Mouse (Mus musculus) spleen, adult 2 months (tissue): Measurements from ENCODE around the gene Anpep. TPM values are rescaled to one million over a fixed set of nuclear protein-coding genes. Genes with fewer than 3 reads are reported as not detected.

Experiments used
- DNase-seq, 2 experiments: peaks; one replicate each; pipeline versions ENCODE4 v3.0.0 to v3.0.0-alpha.2; 2012 to 2021; ENCODE audit warnings: low spot score in 2 of 2, low read depth in 1 of 2
- H3K27ac ChIP-seq: fragments of 200-500 bp; 2 replicates; pipeline ENCODE4 v1.5.1; 2012; ENCODE audit warnings: low read length, inconsistent platforms; ENCODE audit not compliant: insufficient read depth
- H3K27me3 ChIP-seq: fragments of 200-500 bp; 2 replicates; pipeline ENCODE4 v1.6.1; 2012; ENCODE audit warnings: mild to moderate bottlenecking, moderate library complexity, low read length, inconsistent platforms; ENCODE audit not compliant: control insufficient read depth, insufficient read depth
- H3K36me3 ChIP-seq: fragments of 200-500 bp; 2 replicates; pipeline ENCODE4 v1.6.1; 2012; ENCODE audit warnings: mild to moderate bottlenecking, low read length, inconsistent platforms; ENCODE audit not compliant: control insufficient read depth, insufficient read depth
- H3K4me1 ChIP-seq: fragments of 200-500 bp; 2 replicates; pipeline ENCODE4 v1.6.1; 2011; ENCODE audit warnings: inconsistent platforms; ENCODE audit not compliant: control insufficient read depth, insufficient read depth, insufficient read length
- H3K4me3 ChIP-seq: fragments of 200-500 bp; 2 replicates; pipeline ENCODE4 v1.5.1; 2011; ENCODE audit warnings: mild to moderate bottlenecking, inconsistent platforms; ENCODE audit not compliant: insufficient read depth, insufficient read length; ENCODE audit errors: extremely low read depth
- CTCF ChIP-seq: fragments of 200-500 bp; IDR thresholded peaks from 2 replicates; pipeline ENCODE4 v1.5.1; 2011; ENCODE audit warnings: mild to moderate bottlenecking, inconsistent platforms; ENCODE audit not compliant: insufficient read depth, insufficient read length, insufficient replicate concordance; ENCODE audit errors: extremely low read depth
- POLR2A ChIP-seq: fragments of 200-500 bp; IDR thresholded peaks from 2 replicates; pipeline ENCODE4 v1.6.1; 2011; ENCODE audit warnings: low read depth, low read length, inconsistent platforms
- WGBS: fragments of 180-500 bp; shearing (Covaris S2); methylation state at CpG from one replicate; pipeline ENCODE4 v1.1.7; 2018; 5-methylcytosine and 5-hydroxymethylcytosine counted together
- polyA plus RNA-seq: library from polyadenylated mRNA; depleted of rRNA; stranded (reverse); fragments of >200 nt; gene quantifications from 2 replicates; pipeline ENCODE4 v1.2.3, GENCODE M21; 2012

Anpep gene
- polyA plus RNA-seq, 1 experiment = 25.7 TPM

DNA sequence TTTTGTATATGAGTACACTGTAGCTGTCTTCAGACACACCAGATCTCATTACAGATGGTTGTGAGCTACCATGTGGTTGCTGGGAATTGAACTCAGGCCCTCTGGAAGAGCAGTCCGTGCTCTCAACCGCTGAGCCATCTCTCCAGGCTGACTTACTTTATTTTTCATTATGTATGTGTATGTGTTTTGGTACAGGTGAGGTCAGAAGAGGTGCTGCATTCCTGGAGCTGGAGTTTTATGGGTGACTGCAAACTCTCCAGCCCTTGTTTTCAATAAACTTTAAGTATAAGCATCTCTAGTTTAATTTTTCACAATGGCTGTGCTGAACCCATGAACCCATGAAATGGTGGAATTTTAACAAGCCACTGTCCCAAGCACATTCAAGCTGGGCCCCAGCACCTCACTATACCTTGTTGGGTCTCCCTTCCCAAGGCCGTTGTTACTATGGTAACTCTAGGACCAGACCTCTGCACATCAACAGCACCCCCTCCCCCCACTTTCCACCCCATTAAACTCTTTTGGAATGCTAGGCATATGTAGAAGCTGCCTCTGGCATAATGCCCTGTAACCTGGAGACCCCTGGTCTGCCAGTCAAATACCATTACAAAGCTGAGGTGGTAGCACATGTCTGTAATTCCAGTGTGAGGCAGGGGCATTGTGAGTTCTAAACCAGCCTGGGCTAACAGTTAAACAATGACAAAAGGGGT lies 5.6 kb upstream of the Anpep start:
- WGBS = 89% methylated on average over 3 of the region's 3 CpGs
- no peak for TF ChIP-seq CTCF
- TF ChIP-seq POLR2A = no peak
- H3K27me3 ChIP-seq = no peaks in the 10 kb centered on the region

DNA sequence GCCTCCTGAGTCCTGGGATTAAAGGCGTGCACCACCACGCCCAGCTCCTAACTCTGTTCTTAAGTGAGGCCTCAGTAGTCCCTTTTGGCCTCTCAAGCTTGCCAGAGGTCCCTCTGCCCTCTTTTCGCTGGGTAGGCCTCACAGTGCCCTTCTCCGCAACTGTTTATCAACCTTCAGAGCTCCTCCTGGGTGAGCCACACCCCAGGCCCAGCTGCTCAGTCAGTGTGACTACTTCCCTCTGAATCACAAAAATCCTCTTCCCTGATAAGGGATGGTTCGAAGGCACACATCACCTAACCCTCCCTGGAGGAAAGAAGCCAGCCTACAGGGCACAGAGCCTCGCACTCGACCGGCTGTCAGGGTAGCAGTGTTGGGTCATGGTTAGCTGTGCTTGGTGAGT lies 935 bp upstream of the Anpep start:
- TF ChIP-seq POLR2A (no peak), CTCF (no peak)

More for the DNA sequence above, 5.6 kb upstream of the Anpep start:
- no peak for DNase-seq
- H3K4me1 ChIP-seq = no peaks in the 10 kb centered on the region
- no peaks in the 10 kb centered on the region for H3K36me3 ChIP-seq
- H3K4me3 ChIP-seq = no peak overlapping the region
- H3K27ac ChIP-seq = no peak overlapping the region

DNA sequence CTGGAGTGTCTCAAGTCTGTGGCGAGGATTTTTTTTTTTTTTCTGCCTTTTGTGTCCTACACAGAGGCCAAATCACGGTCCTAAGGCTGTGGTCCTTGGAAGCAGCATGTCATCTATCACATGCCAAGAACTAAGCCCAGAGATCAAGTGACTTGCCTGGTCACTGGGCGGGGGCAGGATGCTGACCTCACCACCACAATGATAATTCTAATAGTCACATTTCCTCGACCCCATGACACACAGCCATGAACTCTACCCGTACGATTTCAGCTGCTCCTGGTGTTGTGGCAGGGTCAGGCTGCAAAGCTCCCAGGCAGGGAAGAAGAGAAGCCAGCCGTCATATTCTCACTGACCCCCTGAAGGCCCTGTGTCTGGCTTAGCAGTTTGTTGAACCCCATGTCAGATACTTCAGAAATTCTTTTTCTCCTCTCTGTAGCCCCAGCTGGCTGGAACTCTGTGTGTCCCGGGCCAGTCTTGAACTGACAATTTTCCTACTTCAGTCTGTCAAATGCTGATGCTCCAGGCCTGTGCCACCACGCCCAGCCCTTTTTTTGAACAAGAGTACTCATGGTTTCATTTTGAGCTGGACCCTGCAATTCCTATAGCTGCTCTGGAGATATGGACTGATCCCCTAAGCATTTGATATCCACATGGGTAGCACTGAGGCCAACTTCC lies 1.8 kb downstream of the Anpep start:
- Histone ChIP-seq H3K27ac (no peak overlapping the region), H3K27me3 (no peaks in the 10 kb centered on the region)
- whole genome bisulfite sequencing = 68% methylated on average over 9 of the region's 9 CpGs

More for the DNA sequence above, 935 bp upstream of the Anpep start:
- Histone ChIP-seq H3K4me3 (no peak overlapping the region), H3K27me3 (no peaks in the 10 kb centered on the region), H3K36me3 (no peaks in the 10 kb centered on the region), H3K27ac (no peak overlapping the region), H3K4me1 (no peaks in the 10 kb centered on the region)
- WGBS = 84% methylated on average over 8 of the region's 8 CpGs
- no peak for DNase-seq

DNA sequence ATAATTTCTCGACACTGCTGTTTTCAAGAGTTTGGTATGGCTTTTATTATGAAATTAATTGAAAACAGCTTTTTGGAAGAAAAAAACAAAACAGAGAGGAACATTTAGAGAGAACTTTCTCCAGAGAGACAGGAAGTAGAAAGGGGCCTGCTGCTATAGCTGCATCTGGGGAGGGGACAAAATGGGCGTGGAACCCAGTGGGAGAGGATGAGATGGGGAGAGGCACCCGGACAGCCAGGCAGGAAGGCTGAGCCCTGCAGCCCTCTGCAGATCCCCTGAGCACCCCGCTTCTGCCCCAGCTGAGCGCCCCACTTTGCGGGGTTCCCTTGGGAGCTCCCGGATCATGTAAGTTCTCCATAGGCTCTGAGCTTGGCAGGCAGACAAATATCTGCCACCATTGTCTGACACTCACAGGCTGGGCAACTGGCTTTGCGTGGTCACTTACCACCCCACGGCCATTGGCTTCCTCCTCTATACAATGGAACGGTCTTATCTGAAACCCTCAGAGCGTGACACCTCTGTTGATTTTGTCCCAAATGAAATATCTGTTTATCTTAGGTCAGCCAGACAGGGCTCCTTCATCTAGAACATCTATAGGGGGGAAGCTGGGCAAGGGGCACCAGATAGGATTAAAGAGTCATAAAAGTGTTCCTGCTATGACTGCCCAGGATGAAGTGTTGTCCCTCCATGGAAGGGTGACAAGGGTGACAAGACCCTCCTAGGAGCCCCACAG lies 2.5 kb downstream of the Anpep start:
- no peaks in the 10 kb centered on the region for H3K36me3 ChIP-seq
- no peaks in the 10 kb centered on the region for H3K4me1 ChIP-seq
- no peak for TF ChIP-seq CTCF
- no peak for TF ChIP-seq POLR2A
- DNase-seq = no peak
- no peak overlapping the region for H3K27ac ChIP-seq
- no peak overlapping the region for H3K4me3 ChIP-seq
- 41% methylated on average over 11 of the region's 11 CpGs for WGBS
- H3K27me3 ChIP-seq = no peaks in the 10 kb centered on the region

More for the DNA sequence above, 1.8 kb downstream of the Anpep start:
- Histone ChIP-seq H3K4me1 (no peaks in the 10 kb centered on the region), H3K4me3 (no peak overlapping the region), H3K36me3 (no peaks in the 10 kb centered on the region)
- DNase-seq = no peak
- TF ChIP-seq POLR2A (no peak), CTCF (no peak)

DNA sequence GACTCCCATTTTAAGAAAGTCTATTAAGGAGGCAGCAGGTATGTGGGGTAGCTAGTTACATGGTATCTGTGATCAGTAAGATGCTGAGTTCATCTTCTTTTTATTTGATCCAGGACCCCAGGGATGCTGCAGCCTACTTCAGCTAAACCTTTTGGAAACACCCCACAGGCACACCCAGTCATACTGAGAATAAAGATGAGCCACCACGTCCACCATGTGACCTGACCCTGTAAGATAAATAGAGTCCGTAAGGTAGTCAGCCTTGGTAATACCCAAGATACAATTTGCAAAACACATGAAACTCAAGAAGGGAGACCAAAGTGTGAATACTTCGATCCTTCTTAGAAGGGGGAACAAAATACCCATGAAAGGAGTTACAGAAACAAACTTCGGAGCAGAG lies 4.6 kb downstream of the Anpep start:
- TF ChIP-seq POLR2A = no peak
- TF ChIP-seq CTCF = no peak
- Histone ChIP-seq H3K27ac (no peak overlapping the region), H3K36me3 (no peaks in the 10 kb centered on the region), H3K4me3 (no peak overlapping the region), H3K4me1 (no peaks in the 10 kb centered on the region), H3K27me3 (no peaks in the 10 kb centered on the region)
- 84% methylated on average over 4 of the region's 4 CpGs for WGBS
- DNase-seq = no peak

DNA sequence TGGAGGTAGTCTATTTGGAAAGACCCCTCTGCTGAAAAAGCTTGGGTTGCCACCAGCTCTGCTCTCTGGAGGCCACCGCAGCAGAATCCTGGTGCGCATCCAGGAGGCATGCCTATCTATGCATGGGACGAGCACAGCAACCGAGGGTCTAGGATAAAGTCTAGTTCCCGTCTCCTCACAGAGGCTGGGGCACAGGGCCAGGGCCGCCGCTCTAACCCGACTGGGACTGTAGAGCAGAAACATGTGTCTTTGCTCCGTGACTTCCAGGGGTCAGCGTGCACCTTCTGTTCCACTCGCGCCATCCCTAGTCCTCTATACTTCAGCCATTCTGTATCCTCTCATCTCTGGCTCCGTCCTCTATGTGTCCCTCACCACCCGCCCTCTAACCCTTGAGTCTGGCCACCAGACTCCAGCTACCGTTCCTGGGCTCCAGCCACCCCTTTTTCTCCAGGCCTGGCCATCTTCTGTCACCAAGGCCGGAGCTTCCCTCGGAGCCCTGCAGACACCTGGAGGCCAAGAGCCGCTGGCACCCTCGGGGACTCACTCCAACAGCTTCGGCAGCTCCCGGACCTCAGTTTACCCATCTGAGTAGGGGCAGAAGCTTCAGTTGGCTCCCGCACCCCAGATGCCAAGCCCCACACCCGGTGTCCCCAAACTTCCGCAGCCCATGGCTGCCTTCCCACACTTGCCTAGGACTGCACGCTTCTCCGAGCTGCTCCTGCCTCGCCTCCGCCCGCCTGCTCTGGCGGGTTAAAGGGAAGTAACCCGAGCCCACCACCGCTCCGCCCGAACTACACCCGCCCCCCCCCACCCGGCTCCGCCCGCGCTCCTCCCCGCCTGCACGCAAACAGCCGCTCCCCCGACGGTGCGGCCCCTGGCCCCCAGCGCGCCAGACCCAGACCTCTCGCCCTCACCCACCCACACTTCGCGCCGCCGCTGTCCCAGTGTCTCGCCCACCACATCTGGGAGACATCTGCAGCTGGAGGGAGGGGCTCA lies 13.1 kb downstream of the Anpep start:
- Histone ChIP-seq H3K27me3 (0 out of 2 replicates have a peak, but pooled peaks cover 2% of the 10 kb centered on the region), H3K27ac (no peak overlapping the region), H3K4me3 (peak overlapping the region; percentile 45), H3K36me3 (no peaks in the 10 kb centered on the region), H3K4me1 (no peaks in the 10 kb centered on the region)
- TF ChIP-seq CTCF (no peak), POLR2A (no peak)
- WGBS = 24% methylated on average over 50 of the region's 53 CpGs
- no peak for DNase-seq
